Mouse (Mus musculus) testis, adult 2 months (tissue): ENCODE data around the gene App.

Experiments used
- CTCF ChIP-seq: fragments of 200-500 bp; IDR thresholded peaks from 2 replicates; pipeline ENCODE4 v1.5.1; 2012; ENCODE audit warnings: low read depth, mild to moderate bottlenecking, inconsistent platforms, low read length, moderate library complexity; ENCODE audit not compliant: control insufficient read depth, insufficient read depth, insufficient replicate concordance
- POLR2A ChIP-seq: fragments of 200-500 bp; IDR thresholded peaks from 2 replicates; pipeline ENCODE4 v1.6.1; 2012; ENCODE audit warnings: low read depth, mild to moderate bottlenecking, inconsistent platforms, low read length, moderate library complexity; ENCODE audit not compliant: control insufficient read depth

DNA sequence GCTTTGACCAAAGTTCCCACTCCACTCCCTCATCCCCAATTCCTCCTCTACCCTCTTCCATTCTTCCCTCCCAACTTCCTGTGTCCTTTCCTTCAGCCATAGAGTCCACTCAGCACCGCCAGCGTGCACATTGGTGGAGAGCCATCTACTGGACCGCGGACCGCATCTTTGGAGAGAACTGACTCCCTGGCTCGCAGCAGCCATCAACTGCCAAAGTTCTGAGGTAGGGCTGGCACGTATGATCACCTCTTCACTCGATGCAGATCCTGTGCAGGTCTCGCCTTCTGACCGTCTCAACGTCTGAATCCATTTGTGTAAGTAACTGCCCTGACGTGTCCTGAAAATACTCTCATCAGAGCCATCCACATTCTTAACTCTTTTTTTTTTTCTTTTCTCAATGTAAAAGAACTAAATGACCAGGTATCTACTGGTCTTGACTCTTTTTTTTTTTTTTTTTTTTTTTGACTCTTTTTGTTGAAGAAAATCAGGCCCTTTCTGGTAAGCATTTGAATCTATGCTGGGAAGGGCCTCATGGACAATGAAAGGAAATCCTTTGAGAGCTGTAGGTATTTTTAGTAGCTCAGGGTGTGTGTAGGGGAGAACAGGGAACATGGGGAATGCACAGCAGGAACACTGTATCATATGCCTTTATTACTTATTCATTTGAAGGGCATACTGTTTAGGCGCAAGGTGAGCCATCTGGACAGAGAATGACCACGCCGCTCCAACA, 200.0 kb downstream of the App start:
- no peak for TF ChIP-seq POLR2A
- TF ChIP-seq CTCF, result no peak
